Mouse (Mus musculus) adrenal gland, postnatal 25 days (tissue): Measurements from ENCODE around the gene Cd3g. TPM values are rescaled to one million over a fixed set of nuclear protein-coding genes. Genes with fewer than 3 reads are reported as not detected.

Experiments used
- total RNA-seq: library from RNA; stranded (reverse); gene quantifications from 2 replicates; pipeline ENCODE4 v1.2.3, GENCODE M21; 2021

The Cd3g gene
- total RNA-seq, 1 experiment from 2014 or later, result 0.52 TPM

Other genes starting within 250 kb of the Cd3g start
- gene Phldb1, start 245.2 kb downstream of the Cd3g start, total RNA-seq, result 33.7 and 36.9 TPM in 2 replicates
- 148 and 170 TPM in 2 replicates for gene Arcn1, start 212.6 kb downstream of the Cd3g start, total RNA-seq
- 71.7 and 97.0 TPM in 2 replicates for gene Ift46, start 212.5 kb downstream of the Cd3g start, total RNA-seq
- gene Tmem25, start 181.1 kb downstream of the Cd3g start, total RNA-seq, result 6.1 and 8.6 TPM in 2 replicates
- 3.4 and 10.5 TPM in 2 replicates for gene Ttc36, start 177.4 kb downstream of the Cd3g start, total RNA-seq
- 31.5 and 47.5 TPM in 2 replicates for gene Kmt2a, start 99.1 kb downstream of the Cd3g start, total RNA-seq
- 383 and 529 TPM in 2 replicates for gene Atp5l, start 59.7 kb downstream of the Cd3g start, total RNA-seq
- 71.9 and 105 TPM in 2 replicates for gene Ube4a, start 14.8 kb downstream of the Cd3g start, total RNA-seq
- not detected in 2 replicates for gene Cd3d, start 1.4 kb upstream of the Cd3g start, total RNA-seq
- gene Cd3e, start 29.2 kb upstream of the Cd3g start, total RNA-seq, result 0.46 TPM in 1 of 2 replicates, not detected in the other
- 5.7 and 7.4 TPM in 2 replicates for gene Mpzl2, start 59.4 kb upstream of the Cd3g start, total RNA-seq
- gene Mpzl3, start 74.8 kb upstream of the Cd3g start, total RNA-seq, result 6.0 and 6.8 TPM in 2 replicates
- 1.1 and 2.6 TPM in 2 replicates for gene Jaml, start 98.8 kb upstream of the Cd3g start, total RNA-seq
- gene Scn2b, start 137.4 kb upstream of the Cd3g start, total RNA-seq, result 9.4 and 11.0 TPM in 2 replicates
- gene Scn4b, start 158.0 kb upstream of the Cd3g start, total RNA-seq, result 0.24 and 0.49 TPM in 2 replicates
- gene BC049352, start 201.6 kb upstream of the Cd3g start, total RNA-seq, result not detected in 2 replicates
- not detected in 2 replicates for gene Tmprss4, start 223.7 kb upstream of the Cd3g start, total RNA-seq